Mouse (Mus musculus) liver, postnatal 0 days (tissue): ENCODE data around the gene Clcnka.

Experiments used
- CTCF ChIP-seq: sonication (generic); IDR thresholded peaks from 2 replicates; pipeline ENCODE4 v1.5.1; 2016; ENCODE audit warnings: antibody characterized with exemption, low read depth
- EP300 ChIP-seq: IDR thresholded peaks from 2 replicates; pipeline ENCODE4 v1.6.1; 2016; ENCODE audit warnings: antibody characterized with exemption, low read depth, mild to moderate bottlenecking

GRCm38 (mm10) chr4:141350015-141350414 is 48.5 kb downstream of the Clcnka start:
- no peak for TF ChIP-seq CTCF
- TF ChIP-seq EP300, result no peak
